Mouse (Mus musculus) frontal cortex, postnatal 25 days (tissue): ENCODE results near the gene Klhl25.
"Not testable (repeated sequence)": the region's sequence is repeated elsewhere in the genome, so short reads cannot be mapped to it uniquely, and the experiment has no call there.

ENCODE experiments used
- DNase-seq, 2 experiments: peaks; one replicate each; pipeline ENCODE4 v3.0.0; 2022; ENCODE audit warnings: low spot score in 2 of 2

Klhl25 gene

GRCm38 (mm10) chr7:75845936-75846335, 2.2 kb upstream of the Klhl25 start:
- no peak for DNase-seq

GRCm38 (mm10) chr7:75846942-75847341, 1.2 kb upstream of the Klhl25 start:
- no peak for DNase-seq

- no peak for DNase-seq
These were observed 621 bp upstream of the Klhl25 start for GRCm38 (mm10) chr7:75847489-75847888.

- no peak for DNase-seq
These were observed 913 bp downstream of the Klhl25 start for GRCm38 (mm10) chr7:75848776-75849670.

GRCm38 (mm10) chr7:75850396-75850795, 2.3 kb downstream of the Klhl25 start:
- not testable (repeated sequence) for DNase-seq

- no peak for DNase-seq
These were observed 3.2 kb downstream of the Klhl25 start for GRCm38 (mm10) chr7:75851290-75851689.

- peak; percentile 33 to 47 for DNase-seq
These were observed 4.3 kb downstream of the Klhl25 start for GRCm38 (mm10) chr7:75852363-75852762.

- DNase-seq: no peak
These were observed 5.2 kb downstream of the Klhl25 start for GRCm38 (mm10) chr7:75853171-75853830.

GRCm38 (mm10) chr7:75854231-75854925, 6.3 kb downstream of the Klhl25 start:
- no peak for DNase-seq

GRCm38 (mm10) chr7:75855028-75855427, 6.9 kb downstream of the Klhl25 start:
- DNase-seq: no peak

- DNase-seq: no peak
These were observed 8.1 kb downstream of the Klhl25 start for GRCm38 (mm10) chr7:75856259-75856658.

GRCm38 (mm10) chr7:75859771-75860196, 11.7 kb downstream of the Klhl25 start:
- DNase-seq: no peak

GRCm38 (mm10) chr7:75861638-75862426, 13.7 kb downstream of the Klhl25 start:
- not testable (repeated sequence) for DNase-seq

GRCm38 (mm10) chr7:75862427-75862781, 14.3 kb downstream of the Klhl25 start:
- not testable (repeated sequence) for DNase-seq

- not testable (repeated sequence) for DNase-seq
These were observed 15.3 kb downstream of the Klhl25 start for GRCm38 (mm10) chr7:75863248-75863911.

- no peak for DNase-seq
These were observed 16.9 kb downstream of the Klhl25 start for GRCm38 (mm10) chr7:75865026-75865425.

GRCm38 (mm10) chr7:75866557-75866956, 18.4 kb downstream of the Klhl25 start:
- DNase-seq: no peak

GRCm38 (mm10) chr7:75868687-75869086, 20.6 kb downstream of the Klhl25 start:
- no peak for DNase-seq

- DNase-seq: no peak
These were observed 22.4 kb downstream of the Klhl25 start for GRCm38 (mm10) chr7:75870551-75870950.

- DNase-seq: no peak
These were observed 24.1 kb downstream of the Klhl25 start for GRCm38 (mm10) chr7:75872255-75872654.

GRCm38 (mm10) chr7:75872697-75873096, 24.6 kb downstream of the Klhl25 start:
- no peak for DNase-seq
